Mouse (Mus musculus): Measurements from ENCODE around the gene Dtymk.

The Dtymk gene

DNA sequence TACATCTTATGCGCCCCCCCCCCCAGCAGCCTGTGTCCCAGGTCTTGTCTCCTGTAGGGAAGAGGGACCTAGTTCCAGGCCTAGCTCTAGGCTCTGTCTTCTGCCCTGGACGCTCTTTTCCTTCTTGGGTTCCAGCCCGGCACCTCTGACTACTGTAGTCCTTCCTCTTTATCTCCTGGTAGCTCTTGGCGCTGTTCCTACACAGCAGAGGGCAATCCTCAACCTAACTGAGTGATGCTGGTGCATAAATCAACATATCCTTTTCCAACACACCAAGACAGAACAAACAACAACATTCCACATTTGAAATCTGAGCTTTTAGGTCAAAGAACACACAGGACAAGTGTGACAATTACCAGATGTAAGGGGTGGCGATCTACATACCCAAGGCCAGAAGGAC is 55.6 kb downstream of the Dtymk start:
- DNase-seq (ENCODE audit: low read depth, low spot score) = no peak

DNA sequence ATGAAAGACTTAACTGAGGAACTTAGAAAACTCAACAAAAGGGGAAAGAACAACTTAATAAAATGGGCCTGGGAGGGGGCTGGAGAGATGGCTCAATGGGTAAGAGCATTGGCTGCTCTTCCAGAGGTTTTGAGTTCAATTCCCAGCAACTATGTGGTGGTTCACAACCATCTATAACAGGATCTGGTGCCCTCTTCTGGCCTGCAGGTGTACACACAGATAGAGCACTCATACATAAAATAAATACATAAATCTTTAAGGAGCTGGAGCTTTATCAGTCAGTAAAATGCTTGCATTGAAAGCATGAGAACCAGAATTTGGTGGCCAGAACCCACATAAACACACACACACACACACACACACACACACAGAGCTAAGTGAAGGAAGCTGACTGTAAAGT is 58.8 kb downstream of the Dtymk start:
- no peak for DNase-seq (ENCODE audit: low read depth, low spot score)
